Mouse (Mus musculus): ENCODE results near the gene Pdss2. TPM values are rescaled to one million over a fixed set of nuclear protein-coding genes. Genes with fewer than 3 reads are reported as not detected.
"Not testable (repeated sequence)": the region's sequence is repeated elsewhere in the genome, so short reads cannot be mapped to it uniquely, and the experiment has no call there.

The Pdss2 gene
- polyA plus RNA-seq, 1 experiment from 2014 or later: 12.3 TPM

DNA sequence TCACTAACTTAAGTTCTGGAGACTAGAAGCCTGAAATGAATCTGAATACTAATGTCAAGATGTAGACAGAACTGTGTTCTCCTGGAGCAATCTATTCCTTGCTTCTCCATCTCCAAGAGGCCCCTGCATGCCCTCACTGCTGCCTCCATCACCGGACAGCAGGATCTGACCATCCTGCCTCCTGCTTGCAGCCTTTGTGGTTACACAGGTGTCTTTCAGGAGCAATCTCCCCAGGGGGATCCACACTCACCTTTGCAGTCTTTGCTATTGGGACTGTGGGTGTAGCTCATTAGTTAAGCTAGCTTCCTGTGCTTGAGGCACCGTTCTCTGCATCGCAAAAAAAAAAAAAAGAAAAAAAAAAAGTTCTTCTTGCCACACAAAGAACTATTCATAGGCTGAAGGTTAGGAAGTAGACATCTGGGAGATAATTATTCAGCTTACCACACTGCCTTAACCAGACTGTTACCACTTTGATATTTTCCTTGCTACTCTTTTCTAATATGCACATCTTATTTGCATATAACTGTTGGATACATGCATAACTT is 23.0 kb downstream of the Pdss2 start:
- no peak for ATAC-seq (ENCODE audit: insufficient number of reproducible peaks, low FRiP score)
- H3K36me3 ChIP-seq: peaks cover 6% of the 10 kb centered on the region; the same call in 1 of the 2 replicates
- H3K4me3 ChIP-seq: no peak overlapping the region
- H3K27me3 ChIP-seq (replicated peaks): no peaks in the 10 kb centered on the region
- WGBS: 52% methylated on average over 3 of the region's 3 CpGs
- no peak overlapping the region for H3K27ac ChIP-seq (ENCODE audit: poor library complexity, severe bottlenecking)
- H3K9me3 ChIP-seq (replicated peaks): peaks cover 3% of the 10 kb centered on the region; the same call in 1 of the 2 replicates
- H3K4me2 ChIP-seq: no peak overlapping the region
- peaks cover 23% of the 10 kb centered on the region for H3K4me1 ChIP-seq (replicated peaks)
- no peak overlapping the region for H3K9ac ChIP-seq

DNA sequence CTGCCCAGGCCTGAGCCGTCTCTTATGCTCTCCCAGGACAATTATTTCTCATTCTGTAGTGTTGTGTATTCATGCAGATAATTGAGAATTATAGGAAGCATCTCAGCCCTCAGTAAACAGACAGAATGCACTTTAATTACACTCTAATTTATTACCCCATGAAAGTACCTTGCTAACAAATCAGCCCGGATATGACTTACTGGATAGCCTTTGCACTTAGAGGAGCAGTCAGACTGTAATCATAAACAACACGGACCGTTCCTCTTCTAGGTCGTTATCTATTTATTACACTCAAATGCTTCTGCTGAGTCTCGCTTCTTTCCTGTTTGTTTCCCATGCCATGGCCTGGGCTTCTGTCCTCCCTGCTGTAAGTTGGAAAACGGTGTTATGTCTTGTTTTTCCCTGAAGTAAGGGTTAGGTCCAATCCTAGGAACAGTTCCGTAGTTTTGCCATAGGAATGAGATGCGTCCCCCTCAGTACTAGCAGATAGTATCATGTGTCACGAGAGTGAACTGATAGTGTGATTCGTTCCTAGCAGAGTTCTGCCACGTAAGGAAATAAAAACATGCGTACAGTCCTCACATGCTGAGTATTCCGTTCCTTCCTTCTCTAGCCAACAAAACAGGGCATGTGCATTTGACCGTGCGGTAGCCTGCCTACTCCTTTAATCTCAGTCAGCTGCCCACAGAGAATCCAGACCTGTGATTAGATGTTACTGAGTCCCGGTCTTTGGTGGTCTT is 24.3 kb downstream of the Pdss2 start:
- H3K4me2 ChIP-seq: peak overlapping the region; percentile 39
- H3K4me1 ChIP-seq (replicated peaks): peaks cover 23% of the 10 kb centered on the region
- no peak overlapping the region for H3K27ac ChIP-seq (ENCODE audit: poor library complexity, severe bottlenecking)
- no peaks in the 10 kb centered on the region for H3K9me3 ChIP-seq (replicated peaks)
- H3K27me3 ChIP-seq (replicated peaks): no peaks in the 10 kb centered on the region
- no peaks in the 10 kb centered on the region for H3K36me3 ChIP-seq
- WGBS: 42% methylated on average over 17 of the region's 17 CpGs
- no peak overlapping the region for H3K4me3 ChIP-seq
- H3K9ac ChIP-seq: no peak overlapping the region
- ATAC-seq (ENCODE audit: insufficient number of reproducible peaks, low FRiP score): no peak

DNA sequence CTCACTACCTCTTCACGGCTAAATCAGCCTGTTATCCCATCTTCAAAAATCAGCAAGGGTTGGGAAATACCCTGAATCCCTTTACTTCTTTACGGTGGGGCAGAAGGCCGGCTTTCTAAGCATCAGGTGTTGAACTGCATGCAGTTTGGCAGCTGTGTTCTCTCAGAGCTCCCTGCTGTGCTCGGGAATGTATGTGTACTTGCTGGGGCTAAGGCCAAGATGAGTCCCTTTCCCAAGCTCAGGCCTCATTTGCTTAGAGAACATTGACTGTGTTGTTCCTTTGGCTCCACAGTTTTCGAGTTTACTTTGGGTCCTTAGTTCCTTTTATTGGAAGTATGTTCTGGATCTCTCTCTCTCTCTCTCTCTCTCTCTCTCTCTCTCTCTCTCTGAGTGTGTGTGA is 26.7 kb downstream of the Pdss2 start:
- H3K4me1 ChIP-seq (replicated peaks): peaks cover 29% of the 10 kb centered on the region
- H3K36me3 ChIP-seq: no peaks in the 10 kb centered on the region
- no peak overlapping the region for H3K27ac ChIP-seq (ENCODE audit: poor library complexity, severe bottlenecking)
- no peak for ATAC-seq (ENCODE audit: insufficient number of reproducible peaks, low FRiP score)
- H3K27me3 ChIP-seq (replicated peaks): no peaks in the 10 kb centered on the region
- no peak overlapping the region for H3K4me3 ChIP-seq
- no peaks in the 10 kb centered on the region for H3K9me3 ChIP-seq (replicated peaks)
- no peak overlapping the region for H3K9ac ChIP-seq
- H3K4me2 ChIP-seq: no peak overlapping the region
- WGBS: 48% methylated on average over 5 of the region's 5 CpGs

DNA sequence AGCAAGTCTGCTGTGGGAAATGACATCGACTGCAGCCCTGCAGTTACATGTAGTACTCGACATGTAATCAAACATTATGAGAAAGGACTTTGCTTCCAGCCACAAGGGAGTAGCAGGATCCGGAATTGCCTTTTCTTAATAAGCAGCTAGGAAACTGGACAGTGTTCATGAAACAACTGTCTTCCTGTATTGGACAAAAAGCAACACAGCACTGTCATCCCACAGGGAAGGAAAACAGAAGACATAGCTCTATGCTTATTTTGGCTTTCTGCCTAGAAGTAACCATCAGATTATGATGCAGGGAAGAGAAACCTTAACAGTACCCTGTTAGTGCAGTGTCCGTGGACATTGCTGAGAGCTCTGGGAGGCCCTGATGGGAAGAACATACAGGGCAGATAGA is 31.0 kb downstream of the Pdss2 start:
- no peak overlapping the region for H3K9ac ChIP-seq
- no peaks in the 10 kb centered on the region for H3K36me3 ChIP-seq
- WGBS: 36% methylated on average over 4 of the region's 4 CpGs
- 0 out of 2 replicates have a peak overlapping the region, but pooled peaks have one; percentile 7 for H3K27ac ChIP-seq (ENCODE audit: poor library complexity, severe bottlenecking)
- H3K9me3 ChIP-seq (replicated peaks): no peaks in the 10 kb centered on the region
- H3K4me2 ChIP-seq: 0 out of 2 replicates have a peak overlapping the region, but pooled peaks have one; percentile 30
- H3K4me1 ChIP-seq (replicated peaks): peaks cover 18% of the 10 kb centered on the region
- peak; percentile 67; the same call in 1 of the 2 replicates for ATAC-seq (ENCODE audit: insufficient number of reproducible peaks, low FRiP score)
- H3K4me3 ChIP-seq: no peak overlapping the region
- H3K27me3 ChIP-seq (replicated peaks): no peaks in the 10 kb centered on the region

DNA sequence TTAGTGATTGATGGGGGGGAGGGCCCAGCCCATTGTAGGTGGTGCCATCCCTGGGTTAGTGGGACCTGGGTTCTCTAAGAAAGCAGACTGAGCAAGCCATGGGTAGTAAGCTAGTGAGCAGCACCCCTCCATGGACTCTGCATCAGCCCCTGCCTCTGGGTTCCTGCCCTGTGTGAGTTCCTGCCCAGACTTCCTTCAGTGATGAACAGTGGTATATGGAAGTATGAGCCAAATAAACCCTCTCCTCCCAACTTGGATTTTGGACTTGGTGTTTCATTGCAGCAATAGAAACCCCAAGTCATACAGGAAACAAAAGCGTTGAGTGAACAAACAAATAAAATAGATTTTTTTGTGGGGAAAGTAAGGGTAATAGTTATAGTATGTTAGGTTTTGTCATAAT is 35.7 kb downstream of the Pdss2 start:
- not testable (repeated sequence) for H3K9ac ChIP-seq; H3K36me3 ChIP-seq; H3K9me3 ChIP-seq (replicated peaks); ATAC-seq (ENCODE audit: insufficient number of reproducible peaks, low FRiP score); H3K27ac ChIP-seq (ENCODE audit: poor library complexity, severe bottlenecking); H3K4me2 ChIP-seq; H3K4me1 ChIP-seq (replicated peaks); H3K27me3 ChIP-seq (replicated peaks); H3K4me3 ChIP-seq
- WGBS: no CpG with 5 or more reads among the region's 1 CpGs

DNA sequence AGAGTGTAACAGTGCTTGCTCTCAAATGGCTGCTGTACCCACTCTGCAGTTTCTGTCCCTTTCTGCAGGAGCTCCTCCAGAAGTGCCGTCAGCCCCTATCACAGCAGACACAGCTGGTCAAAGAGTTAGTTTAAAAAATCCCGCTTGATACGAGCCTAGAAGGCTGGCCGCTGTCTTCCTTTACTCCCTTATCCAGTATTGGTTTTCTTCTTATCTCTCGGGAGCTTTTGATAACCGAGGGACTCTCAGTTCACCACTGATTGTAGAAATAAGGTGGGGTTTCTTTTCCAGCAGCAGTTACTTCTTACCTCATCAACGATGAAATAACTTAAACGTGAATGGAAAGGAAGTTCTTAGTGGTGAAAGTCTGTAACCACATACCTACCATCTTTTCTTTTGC is 36.2 kb downstream of the Pdss2 start:
- not testable (repeated sequence) for H3K36me3 ChIP-seq; H3K4me1 ChIP-seq (replicated peaks); H3K9me3 ChIP-seq (replicated peaks); H3K4me2 ChIP-seq; H3K9ac ChIP-seq; H3K4me3 ChIP-seq; H3K27ac ChIP-seq (ENCODE audit: poor library complexity, severe bottlenecking); H3K27me3 ChIP-seq (replicated peaks); ATAC-seq (ENCODE audit: insufficient number of reproducible peaks, low FRiP score)
- whole genome bisulfite sequencing: 15% methylated on average over 8 of the region's 8 CpGs

DNA sequence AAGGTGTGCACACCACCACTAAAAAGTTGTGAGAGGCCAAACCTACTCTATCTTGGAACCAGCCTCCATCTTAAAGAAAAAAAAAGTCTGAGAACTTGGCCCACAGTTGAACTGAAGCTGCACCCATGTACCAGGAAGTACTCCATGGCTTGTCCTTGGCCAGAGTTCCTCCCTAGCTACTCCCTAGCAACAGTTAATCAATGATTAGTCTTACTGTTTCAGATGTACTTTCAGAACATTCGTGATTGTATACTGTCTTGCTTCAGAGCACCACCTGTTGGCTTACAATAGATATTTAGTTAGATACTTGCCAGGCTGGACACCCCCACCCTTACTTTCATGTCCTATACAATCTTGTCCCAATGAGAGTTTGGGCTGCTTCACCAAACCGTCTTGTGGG is 50.0 kb downstream of the Pdss2 start:
- WGBS: 84% methylated on average over 2 of the region's 2 CpGs
- H3K9ac ChIP-seq: no peak overlapping the region
- H3K27me3 ChIP-seq (replicated peaks): no peaks in the 10 kb centered on the region
- no peak overlapping the region for H3K4me2 ChIP-seq
- ATAC-seq (ENCODE audit: insufficient number of reproducible peaks, low FRiP score): no peak
- no peak overlapping the region for H3K27ac ChIP-seq (ENCODE audit: poor library complexity, severe bottlenecking)
- H3K4me3 ChIP-seq: no peak overlapping the region
- no peaks in the 10 kb centered on the region for H3K36me3 ChIP-seq
- no peaks in the 10 kb centered on the region for H3K4me1 ChIP-seq (replicated peaks)
- H3K9me3 ChIP-seq (replicated peaks): no peaks in the 10 kb centered on the region

DNA sequence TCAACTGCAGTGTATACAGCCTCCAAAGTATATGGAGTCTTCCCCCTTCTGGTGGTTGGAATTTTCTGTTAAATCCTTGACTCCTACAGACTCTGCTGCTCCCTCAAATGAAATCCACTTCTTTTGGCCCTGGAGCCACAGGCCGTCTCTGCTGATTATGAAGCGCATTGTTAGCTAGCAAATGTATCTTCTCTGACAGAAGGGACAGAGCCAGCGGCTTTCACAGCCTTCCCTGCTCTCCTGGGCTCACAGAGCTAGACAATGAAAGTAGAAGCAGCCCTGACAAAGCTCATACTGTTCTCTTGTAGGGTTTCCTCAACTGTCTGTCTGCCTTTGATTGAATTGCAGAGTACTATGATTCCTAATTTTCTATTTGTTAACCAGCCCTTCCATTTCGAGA is 51.1 kb downstream of the Pdss2 start:
- no peak for ATAC-seq (ENCODE audit: insufficient number of reproducible peaks, low FRiP score)
- Histone ChIP-seq H3K4me3 (no peak overlapping the region), H3K4me1 (replicated peaks) (peaks cover 5% of the 10 kb centered on the region; the same call in 1 of the 2 replicates), H3K27me3 (replicated peaks) (no peaks in the 10 kb centered on the region), H3K27ac (ENCODE audit: poor library complexity, severe bottlenecking) (no peak overlapping the region), H3K4me2 (no peak overlapping the region), H3K9me3 (replicated peaks) (no peaks in the 10 kb centered on the region), H3K9ac (no peak overlapping the region), H3K36me3 (no peaks in the 10 kb centered on the region)
- WGBS: 72% methylated on average over 4 of the region's 4 CpGs

DNA sequence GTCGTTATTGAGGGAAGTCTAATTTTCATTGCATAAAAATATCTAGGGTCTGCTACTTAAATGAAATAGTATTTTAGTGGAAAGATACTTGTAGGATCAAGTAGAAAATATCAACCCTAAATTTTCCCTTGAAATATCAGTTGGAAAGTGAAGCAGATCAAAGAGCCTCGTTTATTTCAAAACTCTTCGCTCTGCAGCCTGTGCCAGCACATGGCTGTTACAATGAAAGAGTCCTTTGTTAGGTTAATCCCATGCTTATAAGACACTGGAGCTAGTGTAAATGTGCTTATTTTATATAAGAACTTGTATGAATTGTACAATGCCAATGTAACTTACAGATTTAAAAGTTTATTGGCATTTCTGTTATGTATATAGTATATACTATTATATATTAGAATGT is 51.8 kb downstream of the Pdss2 start:
- H3K4me3 ChIP-seq: no peak overlapping the region
- no peak for ATAC-seq (ENCODE audit: insufficient number of reproducible peaks, low FRiP score)
- peaks cover 11% of the 10 kb centered on the region for H3K4me1 ChIP-seq (replicated peaks)
- H3K27ac ChIP-seq (ENCODE audit: poor library complexity, severe bottlenecking): no peak overlapping the region
- no peak overlapping the region for H3K4me2 ChIP-seq
- H3K36me3 ChIP-seq: no peaks in the 10 kb centered on the region
- 70% methylated on average over 3 of the region's 3 CpGs for whole genome bisulfite sequencing
- no peaks in the 10 kb centered on the region for H3K9me3 ChIP-seq (replicated peaks)
- H3K27me3 ChIP-seq (replicated peaks): no peaks in the 10 kb centered on the region
- no peak overlapping the region for H3K9ac ChIP-seq

DNA sequence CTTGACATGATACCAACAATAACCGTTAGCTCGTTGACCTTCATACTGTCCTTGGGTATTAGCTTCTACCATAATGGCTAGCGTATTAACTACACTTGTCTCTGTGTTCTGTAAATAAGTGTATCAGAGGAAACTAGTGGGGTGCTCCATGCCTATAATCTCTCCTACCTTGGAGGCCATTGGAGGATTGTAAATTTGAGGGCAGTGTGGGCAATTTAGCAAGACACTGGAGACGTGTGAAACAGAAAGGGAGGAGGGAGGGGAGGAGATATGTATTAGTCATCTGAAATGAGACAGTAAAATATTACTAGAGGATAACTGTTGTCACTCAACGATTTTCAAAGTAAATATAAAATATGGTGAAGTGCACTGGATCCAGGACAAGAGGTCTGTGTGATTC is 54.2 kb downstream of the Pdss2 start:
- no peaks in the 10 kb centered on the region for H3K27me3 ChIP-seq (replicated peaks)
- no peak overlapping the region for H3K9ac ChIP-seq
- H3K27ac ChIP-seq (ENCODE audit: poor library complexity, severe bottlenecking): no peak overlapping the region
- 80% methylated on average over 5 of the region's 5 CpGs for WGBS
- H3K4me3 ChIP-seq: no peak overlapping the region
- no peak for ATAC-seq (ENCODE audit: insufficient number of reproducible peaks, low FRiP score)
- peaks cover 11% of the 10 kb centered on the region for H3K4me1 ChIP-seq (replicated peaks)
- no peaks in the 10 kb centered on the region for H3K36me3 ChIP-seq
- no peak overlapping the region for H3K4me2 ChIP-seq
- H3K9me3 ChIP-seq (replicated peaks): no peaks in the 10 kb centered on the region

DNA sequence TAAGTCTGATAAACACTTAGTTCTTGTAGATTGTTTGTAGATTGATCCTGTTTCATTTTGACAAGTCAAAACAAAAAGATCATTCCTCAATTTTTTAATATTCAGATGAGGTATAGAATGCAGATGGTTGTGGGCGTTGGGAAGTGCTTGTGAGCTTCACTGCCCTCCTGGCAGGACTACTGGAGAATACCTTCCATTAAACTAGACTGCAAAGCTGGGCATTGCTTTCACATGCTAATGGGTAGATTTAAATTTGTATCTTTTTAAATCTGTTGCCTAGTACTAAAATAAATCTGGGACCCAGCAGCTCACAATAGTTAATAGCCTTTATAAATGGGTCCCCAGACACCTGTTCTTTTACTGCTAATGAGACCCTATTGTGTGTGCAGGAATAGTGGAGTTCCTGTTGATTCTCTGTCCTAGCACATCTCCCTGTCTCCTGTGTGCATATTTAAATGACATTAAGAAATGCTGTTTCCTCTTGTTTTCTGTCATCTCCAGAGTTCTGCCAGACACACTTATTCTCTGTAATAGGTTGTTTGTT is 54.9 kb downstream of the Pdss2 start:
- 91% methylated on average over 1 of the region's 1 CpGs for WGBS
- Histone ChIP-seq H3K27me3 (replicated peaks) (no peaks in the 10 kb centered on the region), H3K4me2 (no peak overlapping the region), H3K9me3 (replicated peaks) (no peaks in the 10 kb centered on the region), H3K36me3 (no peaks in the 10 kb centered on the region), H3K27ac (ENCODE audit: poor library complexity, severe bottlenecking) (no peak overlapping the region), H3K4me3 (no peak overlapping the region), H3K4me1 (replicated peaks) (peaks cover 11% of the 10 kb centered on the region), H3K9ac (no peak overlapping the region)
- no peak for ATAC-seq (ENCODE audit: insufficient number of reproducible peaks, low FRiP score)

Measured in heart, embryonic 12.5 days (tissue).